Mouse (Mus musculus): Measurements from ENCODE around the gene Clec1a.

Clec1a gene

GRCm38 (mm10) chr6:129405999-129406398 is 45.8 kb downstream of the Clec1a start:
- DNase-seq (ENCODE audit: low spot score), result no peak

GRCm38 (mm10) chr6:129403391-129403790 is 48.4 kb downstream of the Clec1a start:
- DNase-seq (ENCODE audit: low spot score), result no peak

GRCm38 (mm10) chr6:129402404-129402803 is 49.4 kb downstream of the Clec1a start:
- no peak for DNase-seq (ENCODE audit: low spot score)

- DNase-seq (ENCODE audit: low spot score), result no peak
Measured at GRCm38 (mm10) chr6:129399945-129400344, 51.9 kb downstream of the Clec1a start.

- DNase-seq (ENCODE audit: low spot score), result no peak
Measured at GRCm38 (mm10) chr6:129396997-129397396, 54.8 kb downstream of the Clec1a start, which contains the start of gene Clec1b. TSS of gene Clec1b (plus strand) at chr6:129397297.

- no peak for DNase-seq (ENCODE audit: low spot score)
Measured at GRCm38 (mm10) chr6:129393732-129394131, 58.1 kb downstream of the Clec1a start.

- DNase-seq (ENCODE audit: low spot score), result peak; percentile 65
Measured at GRCm38 (mm10) chr6:129393087-129393720, 58.6 kb downstream of the Clec1a start.

GRCm38 (mm10) chr6:129385774-129386173 is 66.0 kb downstream of the Clec1a start, which contains the start of gene Clec12b:
TSS of gene Clec12b (minus strand) at chr6:129385874.
- DNase-seq (ENCODE audit: low spot score), result no peak

- no peak for DNase-seq (ENCODE audit: low spot score)
Measured at GRCm38 (mm10) chr6:129385000-129385399, 66.8 kb downstream of the Clec1a start.

GRCm38 (mm10) chr6:129383466-129383865 is 68.3 kb downstream of the Clec1a start:
- no peak for DNase-seq (ENCODE audit: low spot score)

- DNase-seq (ENCODE audit: low spot score), result no peak
Measured at GRCm38 (mm10) chr6:129381736-129382135, 70.1 kb downstream of the Clec1a start.

GRCm38 (mm10) chr6:129380454-129380853 is 71.3 kb downstream of the Clec1a start:
- no peak for DNase-seq (ENCODE audit: low spot score)

- DNase-seq (ENCODE audit: low spot score), result no peak
Measured at GRCm38 (mm10) chr6:129374937-129375471, 76.8 kb downstream of the Clec1a start.
